Mouse (Mus musculus) small intestine, adult 2 months (tissue): ENCODE results near the gene H2al2a.

Source experiments
- CTCF ChIP-seq: fragments of 200-500 bp; IDR thresholded peaks from 2 replicates; pipeline ENCODE4 v1.5.1; 2012; ENCODE audit warnings: low read depth, mild to moderate bottlenecking, control low read depth, inconsistent platforms, low read length, moderate library complexity, mixed read lengths; ENCODE audit not compliant: insufficient replicate concordance, insufficient read length; ENCODE audit errors: extremely low read depth
- POLR2A ChIP-seq: fragments of 200-500 bp; IDR thresholded peaks from 2 replicates; pipeline ENCODE4 v1.6.1; 2012; ENCODE audit warnings: low read depth, mild to moderate bottlenecking, control low read depth, inconsistent platforms, low read length, moderate library complexity

DNA sequence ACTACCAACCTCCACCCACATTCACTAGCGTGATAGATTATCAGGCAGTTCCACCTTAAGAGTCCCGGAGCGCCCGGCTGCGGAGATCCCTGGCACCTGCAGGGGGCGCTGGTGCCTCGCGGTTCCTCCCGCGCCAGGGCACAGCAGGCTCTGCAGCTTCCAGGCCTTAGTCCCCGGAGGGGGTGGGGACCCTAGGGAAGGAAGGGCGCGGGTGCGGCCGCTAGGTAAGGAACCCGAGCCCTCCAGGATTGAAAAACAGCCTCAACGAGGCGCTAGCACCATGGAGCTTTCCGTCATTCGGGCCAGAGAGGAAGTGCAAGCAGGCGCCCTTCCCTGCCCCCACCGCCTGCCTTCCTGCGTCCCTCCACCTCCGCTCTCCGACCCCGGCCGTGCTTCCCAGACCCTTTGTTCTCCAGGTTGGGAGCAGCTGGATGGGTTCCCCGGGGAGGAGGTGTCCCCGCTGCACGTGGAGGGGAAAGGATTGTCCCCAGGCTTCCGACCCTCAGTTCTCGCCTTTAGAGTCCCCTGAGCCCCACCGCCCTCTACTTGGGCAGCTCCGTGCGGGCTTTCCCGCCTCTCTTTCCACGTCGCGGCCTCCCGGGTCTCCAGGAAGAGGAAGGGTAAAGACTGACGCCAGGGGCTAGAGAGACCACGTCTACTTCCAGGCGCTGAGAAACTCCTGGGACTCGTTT, 30.8 kb upstream of the H2al2a start:
- TF ChIP-seq CTCF (peak; percentile 96), POLR2A (no peak; the same call in 1 of the 2 replicates)
